Mouse (Mus musculus) ES-E14 (cell line): ENCODE measurements around the gene Rnase12. TPM values are rescaled to one million over a fixed set of nuclear protein-coding genes. Genes with fewer than 3 reads are reported as not detected.

Source experiments
- DNase-seq: peaks from one replicate; pipeline ENCODE4 v3.0.0-alpha.2; 2013; ENCODE audit warnings: low read depth, low spot score
- H3K27ac ChIP-seq: 2 replicates; pipeline ENCODE4 v1.5.1; 2012; ENCODE audit warnings: low read depth, mild to moderate bottlenecking, low read length, moderate library complexity, mixed read lengths; ENCODE audit not compliant: poor library complexity, insufficient read depth, severe bottlenecking
- H3K36me3 ChIP-seq: 2 replicates; pipeline ENCODE4 v1.6.1; 2012; ENCODE audit warnings: mild to moderate bottlenecking, low read length, moderate library complexity, mixed read lengths; ENCODE audit not compliant: control insufficient read depth, poor library complexity, insufficient read depth, severe bottlenecking
- H3K4me1 ChIP-seq, 2 experiments: fragments of 150-350 bp in 1 of 2; sonication (generic) in 1 of 2; 2 replicates each; pipeline ENCODE4 v1.6.1; 2012; ENCODE audit warnings: low read length in 2 of 2, mild to moderate bottlenecking in 1 of 2, mixed read lengths in 1 of 2; ENCODE audit not compliant: control insufficient read depth in 2 of 2, insufficient read depth in 2 of 2, poor library complexity in 1 of 2
- H3K4me3 ChIP-seq, 2 experiments: fragments of 150-350 bp in 1 of 2; sonication (generic) in 1 of 2; 2 replicates each; pipeline ENCODE4 v1.5.1; 2012; ENCODE audit warnings: low read length in 2 of 2, low read depth in 1 of 2, mild to moderate bottlenecking in 1 of 2, mixed read lengths in 1 of 2; ENCODE audit not compliant: insufficient read depth in 1 of 2, poor library complexity in 1 of 2, severe bottlenecking in 1 of 2
- H3K9ac ChIP-seq: 2 replicates; pipeline ENCODE4 v1.6.1; 2012; ENCODE audit warnings: low read depth, mild to moderate bottlenecking, low read length, mixed read lengths; ENCODE audit not compliant: poor library complexity, insufficient read depth, severe bottlenecking
- H3K9me3 ChIP-seq: fragments of 150-350 bp; sonication (generic); 2 replicates; pipeline ENCODE4 v1.6.1; 2012; ENCODE audit warnings: low read depth, mild to moderate bottlenecking, low read length; ENCODE audit not compliant: control insufficient read depth, insufficient read depth
- CHD2 ChIP-seq: IDR thresholded peaks from 2 replicates; pipeline ENCODE4 v1.6.1; 2014; ENCODE audit warnings: mild to moderate bottlenecking, low read depth, low read length, inconsistent platforms
- HCFC1 ChIP-seq: IDR thresholded peaks from 2 replicates; pipeline ENCODE4 v1.6.1; 2012; ENCODE audit warnings: low read length, inconsistent platforms, borderline replicate concordance; ENCODE audit not compliant: insufficient read depth
- MAFK ChIP-seq: IDR thresholded peaks from 2 replicates; pipeline ENCODE4 v1.6.1; 2014; ENCODE audit warnings: mild to moderate bottlenecking, low read depth, low read length, inconsistent platforms; ENCODE audit not compliant: insufficient read depth
- ZC3H11A ChIP-seq: IDR thresholded peaks from 2 replicates; pipeline ENCODE4 v1.6.1; 2012; ENCODE audit warnings: low read depth, mild to moderate bottlenecking, inconsistent platforms, low read length, borderline replicate concordance
- ZNF384 ChIP-seq: IDR thresholded peaks from 2 replicates; pipeline ENCODE4 v1.6.1; 2012; ENCODE audit warnings: low read depth, low read length, inconsistent platforms
- in situ Hi-C, 2 experiments: fragments of 600-800 bp; cut with MboI; formaldehyde crosslinking; loops; one replicate each; pipeline ENCODE4 v1.15.1; 2025; ENCODE audit warnings: low sequenced_read_pairs in 2 of 2, inconsistent platforms in 1 of 2; ENCODE audit not compliant: unreplicated experiment in 2 of 2
- total RNA-seq: library from RNA; depleted of rRNA; stranded (reverse); fragments of 300-350 nt; gene quantifications from 2 replicates; pipeline ENCODE4 v1.2.3, GENCODE M21; 2012

The Rnase12 gene
- total RNA-seq, 1 experiment: 0.36 TPM

- TF ChIP-seq ZNF384 (no peak), MAFK (peak; percentile 56)
- in situ Hi-C loops: loop anchor here in 1 of 2 experiments (25.0 kb wide), 1 partner anchor 679 kb away; the partner anchor contains the start of gene Ang4
- Histone ChIP-seq H3K4me1 (peaks cover 0 to 5% of the 10 kb centered on the region in 2 experiments; a peak in 2 of 4 replicates), H3K4me3 (peak overlapping the region; percentile 74 to 81), H3K9me3 (no peaks in the 10 kb centered on the region), H3K36me3 (no peaks in the 10 kb centered on the region), H3K27ac (no peak overlapping the region), H3K9ac (peak overlapping the region; percentile 68)
- DNase-seq: no peak
These were observed 25.4 kb upstream of the Rnase12 start for GRCm38 (mm10) chr14:51082599-51083581.

- DNase-seq: no peak
- TF ChIP-seq MAFK (no peak), CHD2 (no peak), HCFC1 (no peak), ZNF384 (no peak), ZC3H11A (no peak)
- Histone ChIP-seq H3K36me3 (no peaks in the 10 kb centered on the region), H3K9me3 (no peaks in the 10 kb centered on the region), H3K4me1 (peaks cover 0 to 3% of the 10 kb centered on the region in 2 experiments; a peak in 2 of 4 replicates), H3K4me3 (no peak overlapping the region), H3K27ac (no peak overlapping the region), H3K9ac (no peak overlapping the region)
- in situ Hi-C loops: loop anchor here in 1 of 2 experiments (25.0 kb wide), 1 partner anchor 681 kb away; the partner anchor contains the start of gene Ang4
These were observed 23.6 kb upstream of the Rnase12 start for GRCm38 (mm10) chr14:51081035-51081434.

GRCm38 (mm10) chr14:51079180-51079579 is 21.7 kb upstream of the Rnase12 start:
- Histone ChIP-seq H3K9ac (no peak overlapping the region), H3K27ac (no peak overlapping the region), H3K4me1 (peaks cover 0 to 3% of the 10 kb centered on the region in 2 experiments; a peak in 2 of 4 replicates), H3K4me3 (no peak overlapping the region), H3K9me3 (no peaks in the 10 kb centered on the region), H3K36me3 (no peaks in the 10 kb centered on the region)
- no peak for DNase-seq
- in situ Hi-C loops: loop anchor here in 1 of 2 experiments (25.0 kb wide), 1 partner anchor 683 kb away; the partner anchor contains the start of gene Ang4
- no peak for TF ChIP-seq HCFC1
- TF ChIP-seq ZC3H11A: no peak
- TF ChIP-seq ZNF384: no peak
- no peak for TF ChIP-seq MAFK
- TF ChIP-seq CHD2: no peak

- H3K4me1 ChIP-seq: no peaks in the 10 kb centered on the region
- in situ Hi-C loops: loop anchor here in 1 of 2 experiments (25.0 kb wide), 1 partner anchor 237 kb away; no protein-coding TSS in a partner anchor
- DNase-seq: no peak
These were observed 16.9 kb upstream of the Rnase12 start, which contains the start of gene Olfr750 for GRCm38 (mm10) chr14:51074335-51074734. TSS of gene Olfr750 (minus strand) at chr14:51074435.

More at GRCm38 (mm10) chr14:51074335-51074734, 16.9 kb upstream of the Rnase12 start, which contains the start of gene Olfr750:
- H3K9ac ChIP-seq: no peak within 1 kb of the TSS
- TF ChIP-seq ZNF384 (no peak), MAFK (no peak), CHD2 (no peak), ZC3H11A (no peak), HCFC1 (no peak)
- H3K36me3 ChIP-seq: no peaks in the 10 kb centered on the region
- no peak within 1 kb of the TSS for H3K4me3 ChIP-seq
- no peak within 1 kb of the TSS for H3K27ac ChIP-seq
- no peaks in the 10 kb centered on the region for H3K9me3 ChIP-seq
